Mouse (Mus musculus): ENCODE data around the gene Ddx31. TPM values are rescaled to one million over a fixed set of nuclear protein-coding genes. Genes with fewer than 3 reads are reported as not detected.

Ddx31 gene
- polyA plus RNA-seq (2012; ENCODE audit: insufficient read depth, insufficient read length, missing spikeins): 0.71 and 3.3 TPM in 2 replicates

DNA sequence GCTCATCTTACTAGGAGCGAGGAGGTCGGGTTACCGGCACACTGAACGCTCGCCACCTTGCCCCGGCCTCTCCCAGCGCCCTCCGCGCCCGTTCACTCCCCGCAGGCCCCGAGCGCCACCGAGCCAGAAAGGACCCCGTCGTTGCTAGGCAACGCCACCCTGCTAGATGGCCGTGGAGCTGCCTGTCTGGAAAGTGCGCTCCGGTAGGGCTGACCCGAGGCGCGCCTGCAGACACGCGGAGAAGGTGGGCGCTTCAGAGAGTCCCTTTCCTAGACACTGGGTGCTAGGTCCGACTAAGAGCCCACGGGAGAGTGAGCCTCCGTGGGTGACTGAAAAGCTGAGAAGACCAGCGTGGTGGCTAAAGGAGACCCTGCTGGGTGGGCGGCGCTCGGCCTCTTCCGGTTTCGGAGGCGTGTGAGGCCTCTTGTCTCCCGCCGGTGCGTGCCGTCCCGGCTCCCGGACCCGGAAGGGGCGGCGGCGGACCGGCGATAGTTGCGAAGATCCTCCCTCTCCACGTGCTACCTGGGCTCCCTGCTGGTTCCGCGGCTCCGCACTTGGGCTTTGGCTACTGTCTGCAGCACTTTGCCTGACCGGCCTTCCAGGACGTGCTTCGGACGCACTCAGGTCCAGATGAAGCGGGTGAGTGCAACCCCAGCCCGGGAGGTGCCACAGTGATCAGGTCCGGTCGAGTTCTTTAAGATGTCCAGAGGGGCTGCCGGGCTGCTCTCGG, at the start of gene Ddx31, which contains the start of gene Gtf3c4:
Ddx31 (plus strand) TSS at position 185 of the 730 bp plus-strand sequence.
Gtf3c4 (minus strand) TSS at position 139 of the 730 bp plus-strand sequence.
- no peaks in the 10 kb centered on the region; the same call in 1 of the 2 replicates for H3K4me1 ChIP-seq (ENCODE audit: control insufficient read depth, insufficient read depth, insufficient read length, low read length)
- H3K4me3 ChIP-seq (ENCODE audit: insufficient read depth, low read depth, low read length): peak within 1 kb of the TSS; percentile 83
- H3K27ac ChIP-seq (replicated peaks; ENCODE audit: low read depth, low read length): peak within 1 kb of the TSS; percentile 94

DNA sequence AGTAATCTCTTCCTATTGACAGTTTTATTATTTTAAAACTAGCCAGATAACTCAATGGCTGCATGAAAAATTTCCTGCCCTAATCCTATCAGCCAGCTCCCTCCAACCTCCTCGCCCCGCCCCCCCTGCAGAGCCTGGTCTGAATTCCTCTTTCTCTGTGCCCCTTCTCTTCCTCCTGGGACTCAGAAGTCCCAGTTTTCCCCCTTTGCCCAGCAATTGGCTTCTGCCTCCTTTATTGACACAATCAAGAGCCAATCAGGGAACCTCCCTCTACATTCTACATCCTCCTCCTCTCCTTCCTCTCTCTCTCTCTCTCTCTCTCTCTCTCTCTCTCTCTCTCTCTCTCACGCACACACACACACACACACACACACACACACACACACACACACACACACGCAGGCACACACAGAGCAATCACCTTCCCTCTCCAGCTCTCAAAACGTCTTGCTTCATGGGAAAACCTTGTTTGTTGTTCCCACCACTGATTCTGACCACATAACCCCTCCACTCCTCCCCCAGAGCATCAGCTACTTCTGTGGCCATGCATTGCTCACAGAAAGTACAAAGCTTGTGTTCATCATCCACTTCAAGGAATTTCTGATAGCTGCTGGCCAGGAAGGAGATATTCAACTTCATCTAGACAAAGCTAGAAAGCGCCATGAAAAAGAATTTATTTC, 47.1 kb upstream of the Ddx31 start:
- Histone ChIP-seq H3K4me1 (ENCODE audit: control insufficient read depth, insufficient read depth, insufficient read length, low read length) (no peaks in the 10 kb centered on the region), H3K4me3 (ENCODE audit: insufficient read depth, low read depth, low read length) (no peak overlapping the region), H3K27ac (replicated peaks; ENCODE audit: low read depth, low read length) (no peak overlapping the region)

DNA sequence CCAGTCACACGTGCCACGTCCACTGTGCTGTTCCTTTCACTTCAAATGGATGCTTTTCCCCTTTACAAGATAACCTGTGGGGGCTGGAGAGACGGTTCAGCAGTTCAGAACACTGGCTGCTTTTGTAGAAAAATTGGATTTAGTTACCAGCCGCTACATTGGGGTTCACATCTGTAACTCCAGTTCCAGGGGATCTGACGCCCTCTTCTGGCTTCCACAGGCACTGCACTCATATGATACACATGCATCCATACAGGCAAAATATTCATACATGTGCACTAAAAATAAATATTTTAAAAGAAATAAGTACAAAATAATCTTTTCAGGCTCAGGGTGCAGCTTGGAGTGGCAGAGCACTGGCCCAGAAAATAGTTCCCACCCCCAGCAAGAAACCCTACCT, 45.6 kb upstream of the Ddx31 start:
- Histone ChIP-seq H3K4me3 (ENCODE audit: insufficient read depth, low read depth, low read length) (no peak overlapping the region), H3K4me1 (ENCODE audit: control insufficient read depth, insufficient read depth, insufficient read length, low read length) (no peaks in the 10 kb centered on the region), H3K27ac (replicated peaks; ENCODE audit: low read depth, low read length) (no peak overlapping the region)

- Histone ChIP-seq H3K4me3 (ENCODE audit: insufficient read depth, low read depth, low read length) (no peak overlapping the region), H3K27ac (replicated peaks; ENCODE audit: low read depth, low read length) (no peak overlapping the region), H3K4me1 (ENCODE audit: control insufficient read depth, insufficient read depth, insufficient read length, low read length) (no peaks in the 10 kb centered on the region)
These were observed 43.9 kb upstream of the Ddx31 start for GRCm38 (mm10) chr2:28796298-28796697.

DNA sequence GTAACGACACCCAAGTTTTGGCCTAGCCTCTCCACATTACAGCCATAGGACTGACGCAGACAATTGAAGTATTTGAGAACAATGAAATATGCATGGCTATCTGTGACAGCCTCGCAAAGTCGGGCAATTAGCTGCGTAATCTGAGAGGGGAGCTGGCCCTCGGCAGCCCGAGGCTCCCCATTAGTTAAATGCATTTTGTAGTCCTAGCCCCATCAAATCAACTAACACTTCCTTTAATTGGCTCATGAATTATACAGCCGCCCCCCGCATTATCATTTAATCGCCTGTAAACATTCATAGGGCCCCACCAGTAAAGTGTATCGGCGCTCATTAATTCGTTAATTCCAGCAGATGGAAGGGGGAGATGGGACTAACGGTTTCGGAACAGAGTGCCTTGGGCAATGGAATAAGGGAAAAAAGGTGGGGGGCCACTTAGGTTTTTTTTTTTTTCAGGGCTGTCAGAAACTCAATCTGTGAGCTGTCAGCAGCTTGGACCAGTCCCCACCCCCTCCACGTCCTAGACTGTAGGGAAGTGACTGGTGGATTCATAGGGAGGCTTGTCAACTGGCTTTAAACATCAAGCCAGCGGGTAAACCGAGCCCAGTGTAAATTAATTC, 42.6 kb upstream of the Ddx31 start:
- Histone ChIP-seq H3K4me1 (ENCODE audit: control insufficient read depth, insufficient read depth, insufficient read length, low read length) (no peaks in the 10 kb centered on the region), H3K27ac (replicated peaks; ENCODE audit: low read depth, low read length) (no peak overlapping the region)

GRCm38 (mm10) chr2:28798390-28798789, 41.8 kb upstream of the Ddx31 start:
- Histone ChIP-seq H3K4me1 (ENCODE audit: control insufficient read depth, insufficient read depth, insufficient read length, low read length) (no peaks in the 10 kb centered on the region), H3K27ac (replicated peaks; ENCODE audit: low read depth, low read length) (no peak overlapping the region), H3K4me3 (ENCODE audit: insufficient read depth, low read depth, low read length) (no peak overlapping the region)

More for the DNA sequence above, 42.6 kb upstream of the Ddx31 start:
- no peak overlapping the region for H3K4me3 ChIP-seq (ENCODE audit: insufficient read depth, low read depth, low read length)

DNA sequence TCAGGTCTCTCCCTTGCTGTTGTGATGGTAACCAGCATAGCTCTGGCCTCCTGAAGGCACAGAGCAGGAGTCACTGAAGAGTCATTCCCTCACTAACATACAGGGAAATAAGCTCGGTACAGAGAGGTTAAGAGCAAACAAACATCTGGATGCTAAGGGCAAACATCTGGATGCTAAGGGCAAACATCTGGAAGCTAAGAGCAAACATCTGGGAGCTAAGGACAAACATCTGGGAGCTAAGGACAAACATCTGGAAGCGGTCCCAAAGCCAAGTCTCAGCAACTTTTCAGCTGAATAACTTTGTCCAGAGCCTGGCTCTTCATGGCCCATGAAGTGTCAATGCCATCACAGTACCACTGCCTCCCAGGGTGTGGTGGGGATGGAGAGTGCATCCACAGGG, 40.6 kb upstream of the Ddx31 start:
- H3K27ac ChIP-seq (replicated peaks; ENCODE audit: low read depth, low read length): no peak overlapping the region
- no peaks in the 10 kb centered on the region for H3K4me1 ChIP-seq (ENCODE audit: control insufficient read depth, insufficient read depth, insufficient read length, low read length)
- H3K4me3 ChIP-seq (ENCODE audit: insufficient read depth, low read depth, low read length): no peak overlapping the region

DNA sequence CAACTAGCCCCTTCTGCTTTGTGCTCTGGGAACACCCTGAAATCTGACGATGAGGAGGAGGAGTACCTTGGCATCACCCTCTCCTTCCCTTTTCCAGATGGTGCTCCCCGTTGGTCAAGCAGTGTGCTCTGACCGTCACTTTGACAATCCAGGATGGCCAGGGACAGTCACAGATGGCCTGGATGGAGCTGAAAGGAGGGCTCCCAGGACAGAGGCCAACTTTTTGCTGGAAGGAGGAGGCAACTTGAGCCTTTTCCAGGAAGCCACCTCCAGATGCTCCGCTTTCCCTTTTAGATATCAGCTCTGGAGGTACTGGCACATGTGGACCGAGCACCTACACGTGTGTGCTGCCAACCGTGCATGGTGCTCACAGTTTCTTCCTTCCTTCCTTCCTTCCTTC, 36.8 kb upstream of the Ddx31 start:
- Histone ChIP-seq H3K4me3 (ENCODE audit: insufficient read depth, low read depth, low read length) (no peak overlapping the region), H3K27ac (replicated peaks; ENCODE audit: low read depth, low read length) (no peak overlapping the region), H3K4me1 (ENCODE audit: control insufficient read depth, insufficient read depth, insufficient read length, low read length) (no peaks in the 10 kb centered on the region)

DNA sequence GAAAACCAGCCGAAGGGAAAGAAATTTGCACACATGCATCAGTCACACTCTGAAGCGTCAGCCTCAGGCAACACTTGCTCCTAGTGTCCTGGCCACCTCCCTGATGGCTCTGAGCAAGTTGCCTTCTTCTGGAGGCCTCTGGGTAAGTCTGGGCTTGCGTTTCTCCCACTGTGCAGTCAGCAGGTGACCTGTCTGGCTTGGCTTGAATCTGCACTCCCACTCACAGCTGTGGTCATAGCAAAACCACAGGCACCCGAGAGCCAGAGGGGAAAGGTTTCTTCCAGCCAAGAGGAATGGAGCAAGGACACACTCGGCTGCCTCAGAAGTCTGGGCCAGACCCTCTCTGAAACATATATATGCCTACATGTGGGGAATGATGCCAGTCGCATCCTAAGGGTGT, 31.4 kb upstream of the Ddx31 start:
- no peak overlapping the region for H3K4me3 ChIP-seq (ENCODE audit: insufficient read depth, low read depth, low read length)
- no peak overlapping the region for H3K27ac ChIP-seq (replicated peaks; ENCODE audit: low read depth, low read length)
- H3K4me1 ChIP-seq (ENCODE audit: control insufficient read depth, insufficient read depth, insufficient read length, low read length): no peaks in the 10 kb centered on the region

DNA sequence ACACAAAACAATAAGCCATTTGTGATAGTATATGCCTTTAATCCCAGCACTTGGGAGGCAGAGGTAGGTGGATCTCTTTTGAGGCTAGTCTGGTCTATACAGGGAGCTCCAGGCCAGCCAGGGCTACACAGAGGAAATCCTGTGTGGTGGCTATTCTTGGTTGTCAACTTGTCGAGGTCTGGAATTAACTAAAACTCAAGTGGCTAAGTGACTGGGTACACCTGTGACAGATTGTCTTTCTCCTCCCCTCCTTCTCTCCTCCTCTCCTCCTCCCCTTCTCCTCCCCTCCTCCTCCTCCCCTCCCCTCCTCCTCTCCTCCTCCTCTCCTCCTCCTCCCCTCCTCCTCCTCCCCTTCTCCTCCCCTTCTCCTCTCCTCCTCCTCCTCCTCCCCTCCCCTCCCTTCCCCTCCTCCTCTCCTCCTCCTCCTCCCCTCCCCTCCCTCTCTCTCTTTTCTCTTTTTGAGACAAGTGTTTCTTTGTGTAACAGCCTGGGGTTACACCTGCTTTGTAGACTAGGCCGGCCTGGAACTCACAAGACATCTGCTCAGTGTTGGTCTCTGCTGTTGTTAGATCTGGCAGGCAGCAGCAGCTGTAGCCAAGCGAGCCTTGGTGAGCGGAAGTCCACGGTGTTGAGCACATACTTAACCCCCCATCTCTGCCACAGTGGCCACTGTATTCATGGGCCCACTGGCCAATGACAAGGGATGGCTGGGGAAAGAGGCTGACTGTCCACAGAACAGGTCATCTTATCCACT, 29.8 kb upstream of the Ddx31 start:
- Histone ChIP-seq H3K4me3 (ENCODE audit: insufficient read depth, low read depth, low read length) (no peak overlapping the region), H3K27ac (replicated peaks; ENCODE audit: low read depth, low read length) (no peak overlapping the region)

GRCm38 (mm10) chr2:28818866-28819265, 21.3 kb upstream of the Ddx31 start:
- no peaks in the 10 kb centered on the region for H3K4me1 ChIP-seq (ENCODE audit: control insufficient read depth, insufficient read depth, insufficient read length, low read length)

More for the DNA sequence above, 29.8 kb upstream of the Ddx31 start:
- no peaks in the 10 kb centered on the region for H3K4me1 ChIP-seq (ENCODE audit: control insufficient read depth, insufficient read depth, insufficient read length, low read length)

GRCm38 (mm10) chr2:28829265-28829664, 10.9 kb upstream of the Ddx31 start:
- no peaks in the 10 kb centered on the region for H3K4me1 ChIP-seq (ENCODE audit: control insufficient read depth, insufficient read depth, insufficient read length, low read length)
- H3K4me3 ChIP-seq (ENCODE audit: insufficient read depth, low read depth, low read length): no peak overlapping the region
- H3K27ac ChIP-seq (replicated peaks; ENCODE audit: low read depth, low read length): no peak overlapping the region

More at GRCm38 (mm10) chr2:28818866-28819265, 21.3 kb upstream of the Ddx31 start:
- no peak overlapping the region for H3K4me3 ChIP-seq (ENCODE audit: insufficient read depth, low read depth, low read length)
- no peak overlapping the region for H3K27ac ChIP-seq (replicated peaks; ENCODE audit: low read depth, low read length)

DNA sequence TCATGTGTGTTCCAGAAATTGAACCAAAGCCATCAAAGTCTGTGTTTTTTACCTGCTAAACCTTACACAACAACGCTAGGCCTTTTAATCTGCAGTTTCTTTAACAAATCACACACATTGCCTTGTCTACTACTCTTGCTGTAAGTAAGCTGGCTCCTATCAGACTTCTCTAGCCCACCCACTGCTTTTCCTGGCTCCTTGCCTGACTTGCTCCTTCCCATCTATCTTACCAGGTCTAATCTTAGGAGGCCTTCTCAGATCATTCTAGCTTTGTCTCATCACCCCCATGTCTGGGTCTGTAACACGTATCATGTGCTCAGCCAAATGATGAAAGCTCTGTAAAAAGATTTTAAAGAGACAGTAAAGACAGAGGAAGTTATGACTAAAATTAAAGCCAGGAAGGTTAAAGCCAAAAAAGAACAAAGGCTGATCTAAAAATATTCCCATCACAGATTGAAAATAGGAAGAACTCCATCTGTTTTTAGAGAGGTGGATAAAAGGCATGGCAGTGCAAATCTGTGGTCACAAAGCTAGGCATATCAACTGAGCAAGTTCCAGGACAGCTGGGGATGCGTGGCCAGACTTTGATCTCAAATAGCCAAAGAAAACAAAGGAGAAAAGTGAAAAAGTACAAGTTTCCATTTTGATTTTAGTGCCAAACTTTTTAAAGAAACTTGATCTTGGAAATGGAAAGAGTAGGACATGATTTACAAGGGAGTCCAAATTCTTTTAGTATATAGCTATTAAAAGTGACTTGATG, 3.8 kb upstream of the Ddx31 start:
- H3K4me1 ChIP-seq (ENCODE audit: control insufficient read depth, insufficient read depth, insufficient read length, low read length): no peaks in the 10 kb centered on the region; the same call in 1 of the 2 replicates
- no peak overlapping the region for H3K4me3 ChIP-seq (ENCODE audit: insufficient read depth, low read depth, low read length)
- no peak overlapping the region for H3K27ac ChIP-seq (replicated peaks; ENCODE audit: low read depth, low read length)

DNA sequence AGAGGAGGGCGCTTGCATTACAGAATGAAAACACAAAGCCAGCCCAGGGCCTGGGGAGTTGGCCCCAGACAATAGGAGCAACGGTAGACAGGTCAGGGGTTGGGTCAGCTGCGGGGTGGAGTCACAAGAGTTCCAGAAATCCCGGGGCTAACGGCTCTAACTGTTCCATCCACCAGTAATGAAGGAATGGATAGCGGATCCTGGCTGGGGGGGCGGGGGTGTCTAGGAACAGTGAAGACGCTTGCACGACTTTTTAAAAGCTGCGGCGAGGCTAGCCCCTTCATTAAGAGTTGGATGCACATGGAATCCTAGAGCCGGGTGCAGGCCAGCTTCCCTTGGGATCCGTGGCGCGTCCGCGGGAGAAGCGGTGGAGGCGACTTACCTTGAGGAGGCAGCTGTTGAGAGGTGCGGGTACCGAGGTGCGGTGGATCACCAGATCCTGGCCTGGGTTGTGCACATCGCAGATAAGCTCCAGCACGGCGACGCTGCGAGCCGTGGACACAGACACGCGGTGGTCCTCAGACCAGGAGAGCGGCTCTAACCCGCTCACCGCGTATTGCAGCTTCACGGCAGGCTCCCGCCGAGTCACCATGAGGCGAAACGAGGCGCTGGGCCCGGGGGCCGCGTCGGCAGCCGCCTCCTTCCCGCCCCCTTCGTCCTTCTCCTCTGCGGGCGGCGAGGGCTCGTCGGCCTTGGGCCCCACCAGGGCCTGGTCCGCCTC, 545 bp upstream of the Ddx31 start:
- H3K4me1 ChIP-seq (ENCODE audit: control insufficient read depth, insufficient read depth, insufficient read length, low read length): no peaks in the 10 kb centered on the region; the same call in 1 of the 2 replicates
- H3K4me3 ChIP-seq (ENCODE audit: insufficient read depth, low read depth, low read length): peak overlapping the region; percentile 83

More for the DNA sequence above, 545 bp upstream of the Ddx31 start:
- H3K27ac ChIP-seq (replicated peaks; ENCODE audit: low read depth, low read length): peak overlapping the region; percentile 39; the same call in 1 of the 2 replicates
